Mouse (Mus musculus) frontal cortex, postnatal 10 days (tissue): ENCODE measurements around the gene Dpf3.

ENCODE experiments used
- DNase-seq, 2 experiments: peaks; one replicate each; pipeline ENCODE4 v3.0.0; 2022; ENCODE audit warnings: low spot score in 2 of 2, mixed read lengths in 1 of 2

Dpf3 gene

DNA sequence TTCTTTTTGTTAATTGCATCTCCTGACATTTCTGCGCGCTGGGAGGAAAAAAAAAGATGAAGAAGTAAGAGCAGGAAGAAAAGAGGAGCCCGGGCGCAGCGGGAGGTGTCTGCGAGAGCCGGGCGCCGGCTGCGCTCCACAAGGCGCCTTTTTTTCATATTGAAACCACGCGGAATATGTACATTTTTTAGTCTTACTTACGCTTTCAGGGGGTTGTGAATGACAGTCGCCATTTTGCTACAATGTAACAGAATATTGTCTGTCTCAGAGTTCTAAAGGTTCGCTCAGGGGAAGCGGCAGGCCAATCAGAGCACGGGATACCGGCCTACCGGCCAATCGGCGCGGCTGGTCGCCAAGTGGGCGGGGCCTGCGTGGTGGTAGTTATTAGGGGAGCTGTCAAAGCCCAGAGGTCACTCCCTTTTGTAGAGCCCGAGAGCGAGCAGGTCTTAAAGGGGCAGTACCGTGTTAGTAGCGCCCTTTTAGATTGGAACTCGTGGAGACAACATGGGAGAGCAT is at the start of gene Dpf3:
Gene Dpf3, minus strand, starts transcription at position 241 of the 516 bp plus-strand sequence.
- peak; percentile 92 to 95 for DNase-seq

DNA sequence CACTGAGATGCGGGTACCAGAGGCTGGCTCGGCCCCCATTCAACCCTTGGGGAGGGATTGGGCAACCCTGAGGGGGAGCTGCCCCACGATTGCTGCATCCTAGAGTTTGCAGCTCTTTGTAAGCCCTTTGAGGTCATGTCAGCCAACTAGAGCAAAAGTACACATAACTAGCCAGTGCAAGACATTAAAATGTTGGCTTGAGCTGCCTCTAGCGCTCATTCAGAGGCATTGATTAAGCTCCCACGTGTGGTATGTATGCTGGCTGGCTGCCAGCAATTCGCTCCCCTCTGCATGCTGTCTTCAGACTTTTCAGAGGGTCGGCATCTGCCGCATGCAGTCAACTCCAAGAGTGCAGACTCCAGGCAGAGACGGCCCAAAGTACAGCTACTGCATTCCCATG is 48.5 kb upstream of the Dpf3 start:
- DNase-seq = peak in 1 of 2 experiments; percentile 27

DNA sequence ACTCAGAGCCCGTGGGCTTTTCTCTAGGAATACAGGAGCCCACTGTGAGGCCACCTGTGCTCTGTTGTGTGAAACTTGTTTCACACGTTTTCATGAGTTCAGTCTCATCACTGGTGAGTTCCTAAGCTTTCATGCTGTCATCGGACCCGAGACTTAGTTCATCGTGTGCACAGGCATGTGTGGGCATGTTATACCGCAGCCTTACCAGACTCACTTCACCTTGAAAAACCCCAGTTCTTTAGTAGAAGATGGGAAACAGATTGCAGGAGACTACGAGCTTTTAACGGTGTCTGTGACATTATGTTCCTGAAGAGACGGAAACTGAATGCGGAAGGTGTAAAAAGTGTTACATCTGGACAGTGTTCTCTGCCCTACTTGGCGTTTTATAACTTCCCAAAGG is 47.9 kb upstream of the Dpf3 start:
- DNase-seq = no peak

DNA sequence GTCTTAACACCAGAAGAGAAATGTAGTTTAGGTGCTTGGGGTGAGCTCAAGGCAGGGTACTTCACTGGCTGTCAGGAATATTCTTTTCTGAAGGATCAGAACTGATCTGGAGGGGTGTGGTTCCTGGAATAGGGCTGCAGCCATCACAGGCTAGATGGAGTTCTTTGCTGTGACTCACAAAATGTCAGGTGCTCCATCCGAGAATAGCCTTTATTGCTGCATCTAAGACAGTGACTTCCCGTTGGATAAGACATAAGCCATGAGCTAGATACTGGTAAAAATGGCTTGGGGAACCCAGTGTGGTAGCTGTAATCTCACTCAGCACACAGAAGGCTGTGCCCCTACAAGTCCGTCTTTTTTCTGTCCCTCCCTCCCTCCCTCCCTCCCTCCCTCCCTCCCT is 46.7 kb upstream of the Dpf3 start:
- DNase-seq = no peak

DNA sequence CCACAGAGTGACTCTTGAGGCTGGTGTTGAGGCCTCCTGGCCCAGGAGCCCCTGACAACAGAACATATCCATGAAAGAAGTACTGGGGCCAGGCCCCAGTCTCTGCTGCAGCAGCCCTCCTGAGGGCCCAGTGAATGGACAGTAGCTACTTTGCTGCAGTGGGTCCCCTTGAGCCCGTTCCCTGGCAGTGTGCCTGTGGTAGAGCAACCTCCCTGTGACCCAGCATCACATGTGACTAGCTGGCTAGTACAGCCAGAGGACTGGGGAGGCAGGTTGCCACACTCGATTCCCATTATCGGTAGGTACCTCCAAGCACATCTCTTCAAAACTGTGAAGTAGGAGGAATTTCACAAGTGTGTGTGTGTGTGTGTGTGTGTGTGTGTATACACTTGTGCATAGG is 45.5 kb upstream of the Dpf3 start:
- DNase-seq = no peak

DNA sequence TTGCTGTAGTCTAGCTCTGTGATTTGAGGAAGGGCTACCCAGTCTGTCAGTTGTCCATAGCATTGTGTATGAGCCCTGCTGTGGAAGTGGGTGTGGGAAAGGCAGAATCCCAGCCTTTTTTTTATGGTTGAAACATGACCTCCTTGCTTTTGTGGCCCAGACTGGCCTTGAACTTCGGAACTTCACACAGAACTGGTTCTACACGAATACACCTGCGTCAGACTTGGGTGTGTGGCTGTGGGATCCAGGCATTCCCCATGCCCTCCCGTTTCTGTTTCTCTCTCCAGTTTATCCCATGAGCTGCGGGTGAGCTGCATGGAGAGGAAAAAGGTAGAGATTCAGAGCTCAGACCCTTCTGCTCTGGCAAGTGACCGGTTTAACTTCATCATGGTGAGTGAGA is 44.5 kb upstream of the Dpf3 start:
- no peak for DNase-seq

DNA sequence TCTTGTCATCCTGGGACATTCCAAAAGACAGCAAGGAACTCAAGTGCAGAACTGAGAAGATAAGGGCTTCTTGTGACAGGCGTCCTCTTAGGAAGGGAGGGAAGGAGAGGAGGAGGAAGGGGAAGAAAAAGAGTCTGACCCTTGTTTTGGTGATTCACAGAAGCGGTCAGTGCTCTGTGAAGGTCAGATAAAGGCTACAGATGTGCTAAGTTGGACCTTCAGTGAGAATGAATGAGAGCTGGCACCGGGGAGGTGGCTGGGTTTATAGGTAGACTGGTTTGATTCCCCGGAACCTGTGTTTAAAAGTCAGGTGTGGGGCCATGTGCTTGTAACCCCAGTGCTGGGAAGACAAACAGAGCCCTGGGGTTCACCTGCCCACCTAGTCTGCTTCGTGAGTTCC is 41.1 kb upstream of the Dpf3 start:
- DNase-seq = no peak

DNA sequence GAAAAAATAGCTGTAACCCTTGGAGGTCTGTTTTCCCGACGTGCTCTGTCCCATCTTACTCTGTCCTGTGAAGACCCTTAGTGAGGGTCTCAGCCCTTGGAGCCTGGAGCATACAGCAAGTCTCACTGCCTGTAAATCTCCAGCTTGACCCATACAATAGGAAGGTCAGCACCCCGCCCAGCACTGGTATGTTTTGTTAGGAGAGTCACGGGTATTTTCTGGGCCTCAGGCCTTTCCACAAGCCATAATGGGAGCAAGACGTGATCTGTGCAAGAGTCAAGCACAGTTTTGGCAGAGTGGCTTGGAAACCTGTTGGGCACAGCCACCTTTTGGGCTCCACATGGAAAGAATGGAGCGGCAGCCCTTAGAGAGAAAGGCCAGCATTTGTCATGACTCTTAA is 40.3 kb upstream of the Dpf3 start:
- DNase-seq = no peak

DNA sequence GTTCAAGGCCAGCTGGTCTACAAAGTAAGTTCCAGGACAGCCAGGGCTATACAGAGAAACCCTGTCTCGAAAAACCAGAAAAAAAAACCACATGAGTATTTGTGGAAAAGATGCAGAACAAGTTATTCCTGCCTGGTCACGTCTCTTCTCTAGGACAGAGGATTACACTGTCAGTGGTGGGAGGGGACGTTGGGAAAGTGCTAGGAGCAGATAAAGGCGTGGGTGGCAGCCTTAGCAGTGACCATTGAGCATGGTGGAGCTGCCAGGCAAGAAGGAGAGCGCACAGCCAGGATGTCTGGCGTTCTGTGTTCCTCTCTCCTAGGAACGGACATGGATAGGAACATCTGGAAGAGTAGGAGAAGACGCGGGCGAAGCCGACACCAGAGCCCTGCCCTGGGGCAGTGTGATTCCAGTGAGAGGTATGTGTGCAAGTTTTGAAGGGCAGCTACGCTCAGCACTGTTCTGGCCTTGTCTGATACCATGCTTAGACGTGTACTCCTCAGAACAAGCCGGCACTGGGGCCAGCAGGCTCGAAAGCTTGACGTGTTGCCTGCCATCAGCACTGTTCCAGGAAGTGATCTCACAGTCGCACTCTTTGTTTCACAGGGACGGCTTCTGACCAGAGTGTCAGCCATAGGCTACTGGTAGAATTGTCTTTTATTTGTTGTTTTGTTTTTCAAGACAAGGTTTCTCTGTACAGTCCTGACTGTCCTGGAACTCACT is 38.5 kb upstream of the Dpf3 start:
- DNase-seq = no peak

DNA sequence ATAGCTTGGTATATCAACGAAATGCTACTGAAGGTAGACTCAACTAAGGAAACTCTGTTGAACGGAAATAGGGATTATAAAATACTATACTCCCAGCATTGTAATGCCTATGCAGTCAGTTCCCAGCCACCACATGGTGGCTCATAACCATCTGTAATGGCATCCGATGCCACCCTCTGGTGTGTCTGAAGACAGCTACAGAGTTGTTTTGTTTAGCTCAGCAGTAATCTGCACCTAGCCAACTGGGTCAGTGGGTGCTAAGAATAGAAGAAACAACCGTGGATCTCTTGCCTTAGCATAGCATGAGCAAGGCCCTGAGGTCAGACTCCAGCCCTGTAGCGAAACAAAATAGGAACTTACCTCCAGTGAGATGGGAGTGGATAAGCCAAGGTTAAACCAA is 36.8 kb upstream of the Dpf3 start:
- no peak for DNase-seq

DNA sequence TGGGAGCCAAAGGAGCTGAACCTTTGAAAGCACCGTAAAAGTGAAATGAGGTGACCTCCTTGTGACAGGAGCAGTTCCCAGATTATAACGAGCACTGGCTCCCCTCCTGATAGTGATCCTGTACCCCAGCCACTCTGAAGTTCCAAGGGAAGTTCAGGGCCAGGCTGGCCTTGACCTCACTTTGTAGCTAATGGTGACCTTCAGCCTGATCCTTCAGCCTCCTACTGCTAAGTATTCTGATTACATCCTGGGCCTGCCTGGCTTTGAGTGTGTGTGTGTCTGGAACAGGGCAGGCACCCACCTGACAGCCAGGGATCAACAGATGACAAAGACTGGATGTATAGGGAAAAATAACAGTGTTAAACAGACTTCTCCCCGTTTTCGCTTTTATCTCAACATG is 36.4 kb upstream of the Dpf3 start:
- no peak for DNase-seq

DNA sequence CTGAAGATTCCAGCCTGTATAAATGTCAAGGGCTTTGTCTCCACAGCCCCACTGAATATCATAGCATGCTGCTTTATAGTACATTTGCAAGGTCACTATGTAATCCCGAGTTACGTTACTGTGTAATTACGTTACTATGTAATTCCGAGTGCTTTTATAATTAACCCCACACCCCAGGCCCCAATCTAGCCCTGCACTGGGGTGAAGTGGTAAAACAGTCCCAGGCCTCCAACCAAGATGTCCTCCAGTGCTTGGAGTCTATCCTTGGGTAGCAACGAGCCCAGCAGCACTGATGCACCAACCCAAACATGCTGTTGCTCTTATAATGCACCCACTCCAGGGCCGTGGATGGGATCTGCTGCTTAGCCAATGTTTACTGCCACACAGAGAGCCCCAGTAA is 35.5 kb upstream of the Dpf3 start:
- DNase-seq = no peak

DNA sequence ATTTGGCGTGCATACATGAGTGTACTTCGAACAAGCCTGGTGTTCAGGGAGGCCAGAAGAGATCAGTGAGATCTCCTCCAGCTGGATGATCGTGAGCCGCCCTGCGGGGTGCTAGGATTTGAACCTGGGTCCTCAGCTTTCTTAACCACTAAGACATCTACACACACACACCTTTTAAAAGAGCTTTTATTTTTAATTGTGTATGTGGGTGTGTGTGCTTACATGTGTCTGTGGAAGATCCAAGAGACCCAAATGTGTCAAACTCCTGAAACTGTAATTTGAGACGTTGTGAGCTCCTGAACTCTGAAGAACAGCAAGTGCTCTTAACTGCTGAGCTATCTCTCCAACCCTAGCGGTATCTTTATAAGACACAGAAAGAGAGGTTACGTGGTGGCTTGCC is 33.6 kb upstream of the Dpf3 start:
- no peak for DNase-seq

DNA sequence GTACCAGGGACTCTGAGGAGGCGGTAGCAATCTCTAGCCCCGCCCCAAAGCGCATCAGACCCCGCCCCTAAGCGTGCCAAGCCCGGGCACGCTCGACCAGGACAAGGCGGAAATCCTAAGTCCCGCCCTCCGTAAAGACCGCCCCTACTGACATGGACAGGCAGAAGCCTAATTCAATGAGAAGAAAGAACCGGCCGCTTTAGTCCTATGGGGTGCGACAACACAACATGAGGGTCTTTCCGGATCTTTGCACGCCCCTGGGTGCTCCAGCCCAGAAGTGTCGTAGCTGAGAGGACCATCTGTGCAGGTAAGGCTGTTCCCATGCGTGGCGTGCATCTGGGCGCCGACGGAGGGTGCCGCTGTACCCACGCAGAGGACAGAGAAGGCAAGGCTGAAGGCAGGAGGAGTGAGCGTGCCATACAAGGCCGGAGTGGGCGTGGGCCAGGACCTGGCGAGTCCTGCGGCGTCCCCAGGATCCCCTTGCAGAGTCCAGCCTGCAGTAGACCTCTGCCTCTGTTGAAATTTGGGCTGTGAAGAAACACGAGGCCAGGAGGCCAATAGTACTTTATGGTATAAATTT is 32.9 kb upstream of the Dpf3 start, which contains the start of gene Dcaf4:
Gene Dcaf4, plus strand, starts transcription at position 156 of the 580 bp plus-strand sequence.
- DNase-seq = peak; percentile 93 to 94

DNA sequence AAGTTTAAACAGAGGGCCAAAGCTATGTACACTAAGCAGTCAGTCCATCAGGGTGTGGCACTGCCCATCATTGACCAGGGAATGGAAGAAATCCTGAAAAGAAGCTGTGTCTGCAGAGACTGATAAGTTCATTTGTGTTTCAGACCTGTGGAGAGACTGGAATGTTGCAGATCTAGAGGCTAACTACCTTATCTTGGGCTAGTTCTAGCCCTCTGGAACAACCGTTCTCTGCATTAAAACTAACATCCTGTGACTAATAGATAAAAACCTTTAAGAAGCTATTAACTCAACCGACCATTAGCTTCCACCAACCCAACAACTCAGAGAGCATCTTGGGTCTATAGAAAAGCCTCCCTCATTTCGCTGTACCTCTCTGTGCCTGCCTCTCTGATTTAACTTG is 30.1 kb upstream of the Dpf3 start:
- DNase-seq = no peak

DNA sequence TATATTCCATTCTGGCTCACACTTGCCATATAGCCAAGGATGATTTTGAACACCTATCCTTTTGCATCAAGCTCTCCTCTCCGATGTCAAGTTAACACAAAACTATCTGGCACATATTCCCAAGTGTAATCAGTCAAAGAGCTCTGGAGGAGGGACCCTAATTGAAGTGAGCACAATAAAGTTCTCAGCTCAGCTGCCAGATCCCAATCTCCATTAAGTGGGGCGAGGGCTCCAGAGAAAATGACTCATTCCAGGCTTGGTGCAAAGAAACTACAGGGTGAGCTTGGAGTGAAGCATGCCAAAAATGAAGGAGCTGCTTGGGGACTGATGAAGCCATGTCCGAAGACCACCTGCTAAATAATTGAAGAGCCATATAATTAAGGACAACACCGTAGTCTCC is 26.7 kb upstream of the Dpf3 start:
- no peak for DNase-seq

DNA sequence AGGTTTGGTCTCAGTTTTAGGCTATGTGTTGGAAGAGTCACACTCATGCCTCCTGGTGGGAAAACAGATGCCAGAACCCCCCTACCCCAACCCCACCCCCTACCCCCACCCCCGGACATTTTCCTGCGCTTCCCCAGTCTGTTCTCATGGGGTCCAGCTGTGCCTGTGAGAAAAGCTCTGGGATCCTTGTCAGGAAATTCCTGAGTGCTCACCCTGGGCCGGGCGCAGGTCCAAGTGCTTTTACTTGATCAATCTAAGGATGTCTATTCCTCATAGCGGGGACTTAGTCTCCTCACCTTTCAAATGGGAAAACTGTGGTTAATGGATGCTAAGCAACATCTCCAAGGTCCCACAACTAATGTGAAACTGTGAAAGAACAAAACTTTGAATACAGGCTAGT is 25.7 kb upstream of the Dpf3 start:
- no peak for DNase-seq

DNA sequence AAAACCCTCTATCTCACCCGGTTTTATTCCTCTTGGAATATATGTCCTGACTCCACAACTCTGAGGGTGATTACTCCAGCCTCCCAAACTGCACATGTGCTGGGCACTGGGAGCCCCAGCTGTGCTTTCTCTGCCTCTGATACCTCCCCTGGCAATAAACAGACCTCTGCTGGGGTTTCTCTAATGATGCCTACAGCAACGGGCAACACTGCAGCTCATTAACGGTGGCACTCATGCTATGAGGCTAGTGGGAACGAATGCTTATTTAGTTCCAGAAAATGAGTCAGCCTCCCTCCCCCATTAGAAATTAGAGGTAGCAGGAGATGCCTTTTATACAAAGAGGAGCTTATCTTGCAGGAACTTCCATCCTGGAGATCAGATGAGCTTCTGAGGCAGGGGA is 25.3 kb upstream of the Dpf3 start:
- DNase-seq = no peak

DNA sequence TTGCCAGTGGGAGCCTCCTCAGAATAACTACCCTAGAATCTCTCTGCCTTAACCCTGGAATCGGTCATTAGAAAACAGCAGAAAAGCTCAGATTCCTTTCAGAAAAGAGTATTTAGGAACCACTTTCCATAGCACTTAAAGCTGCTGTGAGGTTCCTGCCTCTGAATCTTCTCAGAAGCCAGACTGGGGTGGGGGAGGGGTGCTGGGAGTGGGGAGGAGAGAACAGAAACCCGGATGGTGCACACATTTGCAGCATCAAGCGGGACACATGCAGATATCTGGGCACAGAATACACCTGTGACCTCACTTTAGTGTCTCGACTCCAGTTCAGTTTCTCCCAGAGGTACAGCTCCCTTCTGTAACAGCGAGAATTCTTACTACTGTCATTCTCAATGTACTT is 23.1 kb upstream of the Dpf3 start:
- DNase-seq = no peak

DNA sequence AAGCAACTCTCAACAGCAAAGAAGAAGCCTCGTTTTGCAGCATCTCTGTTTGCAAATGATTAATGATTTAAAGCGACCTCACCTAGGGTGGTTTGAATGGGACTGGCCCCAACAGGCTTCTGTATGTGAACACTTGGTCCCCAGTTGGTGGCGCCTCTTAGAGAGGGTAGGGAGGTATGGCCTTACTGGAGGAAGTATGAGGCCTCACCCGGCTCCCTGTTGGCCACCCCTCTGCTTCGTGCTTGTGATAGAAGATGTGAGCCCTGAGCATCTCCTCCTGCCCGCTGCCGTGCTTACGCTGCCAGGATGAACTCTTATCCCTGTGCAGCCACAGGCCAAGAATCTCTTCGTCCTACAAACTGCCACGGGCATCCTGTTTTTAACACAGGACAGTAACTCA is 19.0 kb upstream of the Dpf3 start:
- no peak for DNase-seq

DNA sequence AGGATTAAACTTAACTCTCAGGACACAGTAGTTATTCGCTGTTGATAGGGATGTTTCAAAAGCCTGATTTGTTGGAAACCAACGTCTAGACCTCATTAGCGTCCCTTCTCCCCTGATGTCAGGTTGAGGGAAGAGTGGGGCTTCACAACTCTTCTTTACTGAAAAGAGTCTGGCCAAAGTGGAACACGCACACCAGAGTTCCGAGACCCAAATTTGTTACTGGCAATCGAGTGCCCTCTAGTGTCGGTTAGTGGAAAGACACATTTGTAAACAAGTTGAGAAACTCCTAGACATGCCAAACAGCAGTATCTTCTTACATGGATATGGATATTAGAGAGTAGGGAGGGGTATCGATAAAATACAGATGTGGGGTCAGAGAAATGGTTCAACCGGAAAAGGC is 14.7 kb upstream of the Dpf3 start:
- DNase-seq = peak in 1 of 2 experiments; percentile 47

DNA sequence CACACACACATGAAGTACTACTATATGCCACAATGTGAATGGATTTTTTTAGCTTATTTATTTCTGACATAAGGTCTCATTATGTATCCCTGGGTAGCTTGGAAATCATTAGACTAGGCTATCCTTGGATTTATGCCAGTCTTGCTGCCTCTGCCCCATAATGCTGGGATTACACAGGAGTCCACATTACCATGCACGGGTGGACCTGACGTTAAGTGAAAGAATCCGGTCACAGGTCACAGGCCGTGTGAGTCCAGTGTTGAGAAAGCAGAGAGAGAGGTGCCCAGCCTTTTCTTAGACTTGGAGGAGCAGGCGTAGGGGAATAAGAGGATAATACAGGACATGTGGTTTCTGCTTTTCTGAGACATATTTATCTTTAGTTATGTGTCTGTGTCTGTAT is 11.7 kb upstream of the Dpf3 start:
- DNase-seq = no peak

DNA sequence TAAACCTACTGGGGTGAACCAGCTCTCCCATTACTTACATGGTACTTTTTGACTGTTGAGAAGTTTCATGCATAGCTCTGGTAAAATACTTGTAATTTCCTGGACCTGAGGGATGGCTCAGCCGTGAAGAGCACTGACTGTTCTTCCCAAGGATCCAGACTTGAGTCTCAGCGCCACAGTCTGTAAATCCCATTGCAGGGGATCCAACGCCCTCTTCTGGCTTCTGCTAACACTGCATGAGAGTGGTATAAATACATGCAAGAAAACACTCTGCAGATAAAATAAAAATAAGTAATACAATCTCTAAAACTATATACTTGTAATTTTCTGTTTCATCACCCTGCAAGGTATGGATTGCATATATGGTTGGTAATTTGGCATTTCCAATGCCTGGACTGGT is 10.4 kb upstream of the Dpf3 start:
- no peak for DNase-seq

DNA sequence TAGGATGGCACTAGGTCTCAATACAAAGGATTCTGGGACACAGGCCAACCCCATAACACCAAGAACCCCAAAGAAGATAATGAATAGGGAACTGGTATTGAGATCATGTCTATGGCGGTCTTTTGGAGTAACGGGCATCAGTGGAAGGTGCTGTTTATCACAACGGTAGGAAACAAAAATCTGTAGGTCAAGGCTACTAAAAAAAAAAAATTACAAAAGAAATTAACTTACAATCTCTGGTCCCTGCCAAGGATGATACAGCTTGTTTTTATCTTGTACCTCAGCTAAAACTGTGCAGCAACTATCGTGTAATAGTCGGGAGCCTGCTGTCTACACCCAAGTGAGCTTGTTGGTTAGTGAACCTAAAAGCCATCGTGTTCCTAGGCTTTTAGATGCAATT is 9.2 kb upstream of the Dpf3 start:
- DNase-seq = no peak
